Mouse (Mus musculus): Measurements from ENCODE around the gene Slc50a1. TPM values are rescaled to one million over a fixed set of nuclear protein-coding genes. Genes with fewer than 3 reads are reported as not detected.
A peak's percentile ranks its signal among the peaks of the same experiment; 100 is the strongest.

The Slc50a1 gene
- polyA plus RNA-seq, 2 experiments, result 16.5 to 18.7 TPM

DNA sequence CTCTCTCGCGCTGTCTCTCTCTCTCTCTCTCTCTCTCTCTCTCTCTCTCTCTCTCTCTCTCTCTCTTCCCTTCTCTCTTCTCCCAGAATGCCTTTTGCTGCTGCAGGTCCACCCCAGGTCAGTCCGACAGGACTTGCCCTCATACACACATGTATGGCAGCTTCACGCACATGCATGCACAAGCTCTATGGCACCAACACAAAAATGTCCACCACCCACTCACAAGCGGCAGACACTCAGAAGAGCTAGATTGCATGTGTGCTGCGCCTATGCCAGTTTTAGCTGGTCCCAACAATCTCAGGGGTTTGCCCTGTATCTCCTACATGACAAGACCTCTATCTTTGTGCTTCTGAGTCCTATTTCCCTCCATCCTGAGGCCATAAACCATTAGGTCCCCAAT is 46.9 kb upstream of the Slc50a1 start:
- ATAC-seq (ENCODE audit: insufficient read depth) (no peak), DNase-seq (ENCODE audit: low read depth in 3 of 3, low spot score in 3 of 3) (no peak)
- TF ChIP-seq EP300 (IDR thresholded peaks at IDR 0.05; ENCODE audit: low read depth), result no peak
- TF ChIP-seq CTCF (IDR thresholded peaks at IDR 0.05; ENCODE audit: low read depth), result no peak
- WGBS (ENCODE audit: insufficient replicate concordance), result 45% methylated on average over 6 of the region's 6 CpGs
- Histone ChIP-seq H3K4me1 (replicated peaks; ENCODE audit: control insufficient read depth in 2 of 2, insufficient read depth in 2 of 2, low read length in 1 of 2) (no peaks in the 10 kb centered on the region; a peak in 1 of 4 replicates), H3K4me3 (ENCODE audit: insufficient read depth in 1 of 2, low read depth in 2 of 2, low read length in 2 of 2) (no peak overlapping the region), H3K9ac (replicated peaks) (no peak overlapping the region), H3K36me3 (replicated peaks; ENCODE audit: control insufficient read depth, insufficient read depth, low read depth) (no peaks in the 10 kb centered on the region), H3K27me3 (ENCODE audit: control insufficient read depth, insufficient read depth, low read length) (peaks cover 66% of the 10 kb centered on the region), H3K4me2 (ENCODE audit: low read depth) (no peak overlapping the region), H3K27ac (no peak overlapping the region), H3K9me3 (ENCODE audit: control insufficient read depth, low read length) (no peaks in the 10 kb centered on the region)

DNA sequence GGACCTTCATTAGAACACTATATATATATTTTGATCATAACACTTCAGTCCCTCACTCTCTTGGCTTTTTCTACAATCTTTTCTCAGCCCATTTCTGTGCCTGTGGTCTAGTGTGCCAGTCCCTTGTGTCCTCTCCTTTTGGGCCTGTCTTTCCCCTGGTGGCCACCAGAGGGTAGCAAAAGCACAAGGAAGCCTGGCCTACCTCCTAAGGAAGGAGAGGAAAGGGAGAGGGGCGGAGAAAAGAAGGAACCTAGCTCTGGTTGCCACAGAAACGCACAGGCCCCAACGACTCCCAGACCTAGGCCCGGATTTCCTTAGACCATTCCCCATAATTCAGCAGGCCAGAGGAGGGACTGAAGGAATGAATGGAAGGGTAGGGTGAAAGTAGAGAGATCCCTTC is 46.5 kb upstream of the Slc50a1 start:
- H3K36me3 ChIP-seq (replicated peaks; ENCODE audit: control insufficient read depth, insufficient read depth, low read depth), result no peaks in the 10 kb centered on the region
- no peaks in the 10 kb centered on the region; a peak in 1 of 4 replicates for H3K4me1 ChIP-seq (replicated peaks; ENCODE audit: control insufficient read depth in 2 of 2, insufficient read depth in 2 of 2, low read length in 1 of 2)
- TF ChIP-seq CTCF (IDR thresholded peaks at IDR 0.05; ENCODE audit: low read depth) (peak; percentile 94), EP300 (IDR thresholded peaks at IDR 0.05; ENCODE audit: low read depth) (no peak)
- no peak overlapping the region for H3K4me2 ChIP-seq (ENCODE audit: low read depth)
- H3K27ac ChIP-seq, result no peak overlapping the region
- peaks cover 62% of the 10 kb centered on the region for H3K27me3 ChIP-seq (ENCODE audit: control insufficient read depth, insufficient read depth, low read length)
- DNase-seq (ENCODE audit: low read depth in 3 of 3, low spot score in 3 of 3), result peak in 1 of 3 experiments; percentile 52
- H3K9ac ChIP-seq (replicated peaks), result no peak overlapping the region
- no peak overlapping the region for H3K4me3 ChIP-seq (ENCODE audit: insufficient read depth in 1 of 2, low read depth in 2 of 2, low read length in 2 of 2)
- no peaks in the 10 kb centered on the region for H3K9me3 ChIP-seq (ENCODE audit: control insufficient read depth, low read length)
- no peak for ATAC-seq (ENCODE audit: insufficient read depth)
- 0% methylated on average over 4 of the region's 4 CpGs for WGBS (ENCODE audit: insufficient replicate concordance)

DNA sequence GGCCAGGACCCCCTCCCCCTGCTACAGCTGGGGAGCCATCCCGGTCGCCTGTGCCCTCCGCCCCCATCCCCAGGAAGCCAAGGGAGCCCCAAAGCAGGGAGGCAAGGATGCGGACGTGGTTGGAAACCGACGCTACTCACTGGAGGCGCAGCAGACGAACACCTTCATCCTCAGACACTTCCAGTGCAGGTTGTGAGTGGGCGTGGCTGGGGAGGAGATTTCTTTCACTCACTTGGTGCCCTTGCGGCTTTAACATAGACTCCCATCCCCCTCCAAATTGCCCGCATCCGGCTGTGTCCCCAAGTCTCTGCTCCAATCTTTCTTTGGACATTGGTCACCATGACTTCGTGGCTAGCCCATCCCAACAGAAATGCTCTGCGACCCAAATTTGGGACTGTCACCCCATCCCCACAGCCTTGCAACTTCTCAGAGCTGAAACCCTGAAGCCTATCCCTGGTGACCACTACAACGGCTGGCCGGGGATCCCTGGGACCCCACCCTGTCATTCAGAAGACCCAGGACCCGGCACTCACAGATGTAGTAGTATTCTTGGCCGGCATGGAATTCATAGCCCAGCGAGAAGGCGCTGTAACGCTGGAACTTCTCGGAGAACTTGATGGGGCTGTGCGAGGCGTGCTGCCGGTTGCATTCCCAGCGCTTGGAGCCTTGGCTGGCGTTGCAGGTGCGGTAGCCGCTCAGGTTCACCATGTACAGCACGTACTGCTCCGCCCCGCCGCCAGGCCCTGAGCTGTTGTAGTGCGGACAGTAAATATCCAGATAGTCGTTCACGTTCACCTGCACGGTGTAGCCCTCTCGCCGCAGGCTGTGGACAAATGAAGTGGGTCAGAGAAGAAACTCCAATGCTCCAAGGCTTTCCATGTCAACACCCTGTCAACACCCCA is 45.8 kb upstream of the Slc50a1 start:
- 15% methylated on average over 40 of the region's 40 CpGs for WGBS (ENCODE audit: insufficient replicate concordance)
- Histone ChIP-seq H3K4me1 (replicated peaks; ENCODE audit: control insufficient read depth in 2 of 2, insufficient read depth in 2 of 2, low read length in 1 of 2) (no peaks in the 10 kb centered on the region; a peak in 1 of 4 replicates), H3K27ac (no peak overlapping the region), H3K36me3 (replicated peaks; ENCODE audit: control insufficient read depth, insufficient read depth, low read depth) (no peaks in the 10 kb centered on the region), H3K27me3 (ENCODE audit: control insufficient read depth, insufficient read depth, low read length) (peaks cover 55% of the 10 kb centered on the region), H3K9ac (replicated peaks) (no peak overlapping the region), H3K9me3 (ENCODE audit: control insufficient read depth, low read length) (no peaks in the 10 kb centered on the region), H3K4me3 (ENCODE audit: insufficient read depth in 1 of 2, low read depth in 2 of 2, low read length in 2 of 2) (no peak overlapping the region), H3K4me2 (ENCODE audit: low read depth) (no peak overlapping the region; the same call in 1 of the 2 replicates)
- ATAC-seq (ENCODE audit: insufficient read depth) (no peak), DNase-seq (ENCODE audit: low read depth in 3 of 3, low spot score in 3 of 3) (no peak)
- TF ChIP-seq CTCF (IDR thresholded peaks at IDR 0.05; ENCODE audit: low read depth) (no peak), EP300 (IDR thresholded peaks at IDR 0.05; ENCODE audit: low read depth) (no peak)

DNA sequence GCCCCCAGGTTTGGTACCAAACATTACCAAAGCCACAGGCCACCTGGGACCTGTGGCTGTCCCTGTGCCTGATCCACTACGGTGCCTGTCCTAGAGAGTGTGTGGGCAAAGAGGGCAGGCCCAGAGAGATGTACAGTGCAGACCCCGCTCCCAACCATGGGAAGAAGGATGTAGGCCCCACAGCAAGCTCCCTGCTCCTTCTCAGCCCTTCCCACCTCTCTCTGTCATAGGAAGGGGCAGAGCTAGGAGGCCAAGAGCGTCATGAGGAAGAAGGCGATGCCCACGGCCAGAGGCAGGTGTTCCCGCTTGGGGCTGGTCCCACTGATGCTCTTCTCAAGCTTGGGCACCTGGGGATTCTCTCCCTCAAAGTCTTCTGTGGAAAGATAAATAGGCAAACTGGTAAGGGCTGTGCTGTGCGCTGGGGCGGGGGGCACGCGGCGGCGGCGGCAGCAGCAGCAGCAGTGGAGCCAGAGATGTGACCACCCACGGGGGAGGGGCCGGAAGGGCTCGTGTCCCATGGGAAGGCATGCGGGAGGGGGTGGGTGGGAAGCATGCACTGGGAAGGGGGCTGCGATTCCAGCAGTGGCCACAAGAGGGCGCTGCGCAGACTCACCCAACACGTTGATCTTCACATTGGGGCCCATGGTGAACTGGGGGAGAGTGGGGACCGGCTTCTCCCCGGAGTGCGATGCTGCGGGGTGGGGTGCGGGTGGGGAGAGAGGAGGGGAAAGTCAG is 45.0 kb upstream of the Slc50a1 start:
- no peak for ATAC-seq (ENCODE audit: insufficient read depth)
- WGBS (ENCODE audit: insufficient replicate concordance), result 7% methylated on average over 21 of the region's 26 CpGs
- Histone ChIP-seq H3K36me3 (replicated peaks; ENCODE audit: control insufficient read depth, insufficient read depth, low read depth) (no peaks in the 10 kb centered on the region), H3K27ac (no peak overlapping the region), H3K9me3 (ENCODE audit: control insufficient read depth, low read length) (no peaks in the 10 kb centered on the region), H3K27me3 (ENCODE audit: control insufficient read depth, insufficient read depth, low read length) (peaks cover 47% of the 10 kb centered on the region), H3K4me3 (ENCODE audit: insufficient read depth in 1 of 2, low read depth in 2 of 2, low read length in 2 of 2) (no peak overlapping the region), H3K9ac (replicated peaks) (no peak overlapping the region), H3K4me1 (replicated peaks; ENCODE audit: control insufficient read depth in 2 of 2, insufficient read depth in 2 of 2, low read length in 1 of 2) (no peaks in the 10 kb centered on the region; a peak in 1 of 4 replicates), H3K4me2 (ENCODE audit: low read depth) (peak overlapping the region; percentile 43)
- TF ChIP-seq CTCF (IDR thresholded peaks at IDR 0.05; ENCODE audit: low read depth), result peak; percentile 95
- TF ChIP-seq EP300 (IDR thresholded peaks at IDR 0.05; ENCODE audit: low read depth), result no peak
- no peak for DNase-seq (ENCODE audit: low read depth in 3 of 3, low spot score in 3 of 3)

DNA sequence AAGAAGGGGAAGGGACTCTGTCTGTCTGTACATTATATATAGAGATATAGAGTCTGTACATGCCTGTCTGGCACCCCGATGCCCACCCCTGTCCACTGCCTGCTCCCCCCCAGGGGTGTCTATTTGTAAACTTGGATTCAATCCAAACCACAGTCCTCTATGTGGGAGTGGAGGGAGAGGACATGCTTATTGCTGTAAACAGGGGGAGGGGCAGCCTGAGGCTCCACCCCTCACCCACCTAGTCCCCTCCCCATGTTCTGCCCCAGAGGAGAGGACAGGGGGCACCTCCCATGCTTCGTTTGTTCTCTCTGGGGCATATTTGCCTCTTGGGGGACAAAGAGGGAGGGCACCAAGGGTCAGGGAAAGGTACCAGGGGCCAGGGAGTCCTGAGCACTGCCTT is 44.4 kb upstream of the Slc50a1 start:
- no peaks in the 10 kb centered on the region for H3K36me3 ChIP-seq (replicated peaks; ENCODE audit: control insufficient read depth, insufficient read depth, low read depth)
- TF ChIP-seq CTCF (IDR thresholded peaks at IDR 0.05; ENCODE audit: low read depth) (no peak), EP300 (IDR thresholded peaks at IDR 0.05; ENCODE audit: low read depth) (no peak)
- H3K9me3 ChIP-seq (ENCODE audit: control insufficient read depth, low read length), result no peaks in the 10 kb centered on the region
- no peak overlapping the region for H3K9ac ChIP-seq (replicated peaks)
- H3K4me1 ChIP-seq (replicated peaks; ENCODE audit: control insufficient read depth in 2 of 2, insufficient read depth in 2 of 2, low read length in 1 of 2), result no peaks in the 10 kb centered on the region
- no peak overlapping the region for H3K4me2 ChIP-seq (ENCODE audit: low read depth)
- DNase-seq (ENCODE audit: low read depth in 3 of 3, low spot score in 3 of 3) (no peak), ATAC-seq (ENCODE audit: insufficient read depth) (no peak)
- H3K27me3 ChIP-seq (ENCODE audit: control insufficient read depth, insufficient read depth, low read length), result peaks cover 41% of the 10 kb centered on the region
- WGBS (ENCODE audit: insufficient replicate concordance), result 48% methylated on average over 2 of the region's 2 CpGs
- no peak overlapping the region for H3K27ac ChIP-seq
- H3K4me3 ChIP-seq (ENCODE audit: insufficient read depth in 1 of 2, low read depth in 2 of 2, low read length in 2 of 2), result no peak overlapping the region
